Mouse (Mus musculus): ENCODE measurements at regions not wholly inside any gene's neighbourhood (a gene's known extent, or its start where the extent isn't known, plus 50 kb on each side); places are given as distances from the start of the nearest gene placed in this dataset.

DNA sequence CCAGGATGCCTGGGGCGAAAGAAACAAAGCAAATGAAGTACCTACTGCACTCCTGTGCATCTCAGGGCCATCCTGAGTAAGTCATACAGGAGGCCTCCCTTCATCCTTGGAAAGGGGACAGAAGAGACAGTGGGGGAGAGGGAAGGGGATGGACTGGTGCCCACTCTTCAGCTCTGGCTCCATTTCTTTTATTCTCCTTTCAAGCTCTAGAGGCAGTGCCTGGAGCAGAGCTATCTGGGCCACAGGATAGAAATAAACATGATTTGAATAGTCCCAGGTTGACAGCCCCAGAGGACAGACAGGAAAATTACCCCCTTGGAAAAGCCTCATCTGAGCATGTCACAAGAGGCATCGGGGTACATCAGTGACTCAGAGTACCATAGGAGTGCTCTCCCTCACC lies 72.2 kb upstream of the Mafb start:
- no peak overlapping the region for H3K4me3 ChIP-seq (ENCODE audit: control insufficient read depth, insufficient read depth, low read length)
- WGBS = 90% methylated on average over 2 of the region's 2 CpGs
- H3K36me3 ChIP-seq (ENCODE audit: control insufficient read depth, insufficient read depth, low read length) = no peaks in the 10 kb centered on the region
- H3K27ac ChIP-seq (ENCODE audit: control insufficient read depth, insufficient read depth, low read length) = no peak overlapping the region
- H3K27me3 ChIP-seq (ENCODE audit: control insufficient read depth, insufficient read depth, low read length) = no peaks in the 10 kb centered on the region
- DNase-seq = no peak
- no peak for TF ChIP-seq CTCF (IDR thresholded peaks at IDR 0.05; ENCODE audit: borderline replicate concordance, control insufficient read depth, extremely low read depth, insufficient read depth, low read length, poor library complexity)
- H3K4me1 ChIP-seq (replicated peaks; ENCODE audit: control insufficient read depth, insufficient read depth, low read length) = peaks cover 19% of the 10 kb centered on the region

DNA sequence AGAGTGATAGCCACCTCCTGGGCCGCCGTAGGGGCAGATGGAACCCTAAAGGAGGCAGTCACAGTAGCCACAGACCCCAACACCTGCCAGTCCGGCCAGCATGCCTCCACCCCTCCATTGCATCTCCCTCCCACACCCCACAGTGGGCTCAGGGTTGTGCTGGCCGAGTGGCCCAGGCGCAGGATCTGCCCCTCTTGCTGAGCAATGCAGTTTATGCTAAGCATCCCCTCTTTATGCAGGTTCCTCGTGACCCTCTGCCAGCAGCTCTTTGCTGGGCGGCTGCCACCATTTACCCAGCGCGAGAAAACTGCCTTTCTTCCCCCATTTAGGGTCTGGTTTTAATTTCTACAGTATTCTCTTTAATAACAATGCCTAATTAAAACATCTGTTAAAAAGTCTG lies 73.4 kb upstream of the Mafb start:
- Histone ChIP-seq H3K36me3 (ENCODE audit: control insufficient read depth, insufficient read depth, low read length) (no peaks in the 10 kb centered on the region), H3K4me1 (replicated peaks; ENCODE audit: control insufficient read depth, insufficient read depth, low read length) (peaks cover 14% of the 10 kb centered on the region), H3K4me3 (ENCODE audit: control insufficient read depth, insufficient read depth, low read length) (no peak overlapping the region), H3K27ac (ENCODE audit: control insufficient read depth, insufficient read depth, low read length) (no peak overlapping the region), H3K27me3 (ENCODE audit: control insufficient read depth, insufficient read depth, low read length) (no peaks in the 10 kb centered on the region)
- TF ChIP-seq CTCF (IDR thresholded peaks at IDR 0.05; ENCODE audit: borderline replicate concordance, control insufficient read depth, extremely low read depth, insufficient read depth, low read length, poor library complexity) = no peak
- no peak for TF ChIP-seq POLR2A (IDR thresholded peaks at IDR 0.05; ENCODE audit: control insufficient read depth, extremely low read depth, insufficient read depth, low read length, poor library complexity)
- WGBS = 95% methylated on average over 9 of the region's 9 CpGs
- no peak for DNase-seq

DNA sequence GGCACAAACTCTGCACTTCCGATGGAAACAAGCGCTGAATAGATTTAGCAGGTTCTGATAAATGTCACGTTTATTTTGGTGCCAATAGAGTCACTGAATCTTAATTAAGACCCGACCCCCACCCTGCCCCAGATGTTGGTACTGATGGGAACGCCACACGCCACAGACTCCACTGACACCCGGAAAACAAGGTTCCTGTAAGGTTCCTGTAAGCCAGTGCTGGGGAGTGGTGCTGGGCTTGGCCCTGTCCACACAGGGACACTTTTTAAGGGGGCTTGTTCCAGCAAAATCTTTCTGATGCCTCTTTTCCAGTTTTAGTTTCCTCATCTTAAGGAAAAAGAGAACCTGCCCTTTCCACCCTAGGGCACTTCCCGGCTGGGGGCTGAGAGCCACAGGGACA lies 84.2 kb upstream of the Mafb start:
- WGBS = 33% methylated on average over 8 of the region's 8 CpGs
- no peak overlapping the region for H3K27ac ChIP-seq (ENCODE audit: control insufficient read depth, insufficient read depth, low read length)
- TF ChIP-seq POLR2A (IDR thresholded peaks at IDR 0.05; ENCODE audit: control insufficient read depth, extremely low read depth, insufficient read depth, low read length, poor library complexity) = no peak
- TF ChIP-seq CTCF (IDR thresholded peaks at IDR 0.05; ENCODE audit: borderline replicate concordance, control insufficient read depth, extremely low read depth, insufficient read depth, low read length, poor library complexity) = no peak
- H3K4me3 ChIP-seq (ENCODE audit: control insufficient read depth, insufficient read depth, low read length) = no peak overlapping the region
- H3K4me1 ChIP-seq (replicated peaks; ENCODE audit: control insufficient read depth, insufficient read depth, low read length) = peaks cover 13% of the 10 kb centered on the region
- no peaks in the 10 kb centered on the region for H3K27me3 ChIP-seq (ENCODE audit: control insufficient read depth, insufficient read depth, low read length)
- no peaks in the 10 kb centered on the region for H3K36me3 ChIP-seq (ENCODE audit: control insufficient read depth, insufficient read depth, low read length)
- no peak for DNase-seq

DNA sequence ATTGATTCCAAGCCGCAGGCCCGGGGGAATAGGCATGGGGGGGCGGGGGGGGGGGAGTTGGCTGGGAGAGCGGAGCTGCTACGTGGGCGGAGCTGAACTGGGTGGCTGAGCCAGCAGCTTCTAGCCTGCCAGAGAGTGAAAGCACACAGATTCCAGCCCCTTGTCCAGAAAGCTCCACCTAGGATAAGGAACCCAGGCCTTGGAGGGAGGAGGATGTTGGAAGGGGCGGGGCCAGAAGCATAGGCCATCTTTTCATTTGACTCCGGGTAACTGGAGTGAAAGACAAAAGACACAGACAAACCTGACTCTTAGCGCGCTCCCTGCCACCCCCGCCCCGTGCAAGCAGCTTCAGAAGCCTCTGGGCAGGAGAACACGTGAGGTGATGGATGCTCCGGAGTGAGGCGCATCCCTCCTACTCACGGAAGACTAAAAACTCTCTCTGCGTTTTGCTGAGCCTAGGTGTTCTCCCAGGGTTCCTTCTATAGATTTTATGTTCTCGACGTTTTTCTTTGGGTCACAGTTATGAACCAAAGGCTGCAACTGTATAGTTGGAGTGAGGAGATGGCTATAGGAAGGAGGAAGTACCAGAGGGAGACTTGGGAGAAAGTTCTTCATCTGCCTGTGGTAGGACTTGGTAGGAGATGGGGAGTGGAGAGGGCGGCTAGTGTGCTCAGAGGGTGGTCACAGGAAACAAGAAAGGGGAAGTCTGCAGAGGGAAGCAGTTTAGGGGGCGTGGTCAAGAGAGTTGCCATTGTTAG lies 84.8 kb upstream of the Mafb start:
- WGBS = 3% methylated on average over 21 of the region's 21 CpGs
- Histone ChIP-seq H3K27ac (ENCODE audit: control insufficient read depth, insufficient read depth, low read length) (no peak overlapping the region), H3K36me3 (ENCODE audit: control insufficient read depth, insufficient read depth, low read length) (no peaks in the 10 kb centered on the region), H3K27me3 (ENCODE audit: control insufficient read depth, insufficient read depth, low read length) (no peaks in the 10 kb centered on the region), H3K4me1 (replicated peaks; ENCODE audit: control insufficient read depth, insufficient read depth, low read length) (peaks cover 14% of the 10 kb centered on the region), H3K4me3 (ENCODE audit: control insufficient read depth, insufficient read depth, low read length) (peak overlapping the region; percentile 43)
- DNase-seq = peak; percentile 57
- no peak for TF ChIP-seq POLR2A (IDR thresholded peaks at IDR 0.05; ENCODE audit: control insufficient read depth, extremely low read depth, insufficient read depth, low read length, poor library complexity)
- no peak for TF ChIP-seq CTCF (IDR thresholded peaks at IDR 0.05; ENCODE audit: borderline replicate concordance, control insufficient read depth, extremely low read depth, insufficient read depth, low read length, poor library complexity)

DNA sequence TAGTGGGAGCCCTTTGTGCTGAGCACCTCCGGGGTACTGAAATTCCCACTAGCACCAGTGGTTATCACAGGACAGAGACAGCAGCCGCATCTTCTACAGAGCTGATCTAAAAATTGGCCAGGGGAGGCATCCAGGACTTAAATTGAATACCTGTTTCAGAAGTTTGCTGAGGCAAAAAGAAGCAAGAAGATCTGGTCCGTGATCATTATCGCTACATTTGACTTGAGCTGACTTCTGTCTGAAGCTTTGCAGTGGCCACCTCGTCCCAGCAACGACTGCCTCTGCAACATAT lies 85.3 kb upstream of the Mafb start:
- WGBS = 30% methylated on average over 6 of the region's 6 CpGs
- DNase-seq = no peak
- H3K4me3 ChIP-seq (ENCODE audit: control insufficient read depth, insufficient read depth, low read length) = peak overlapping the region; percentile 43; the same call in 1 of the 2 replicates
- TF ChIP-seq CTCF (IDR thresholded peaks at IDR 0.05; ENCODE audit: borderline replicate concordance, control insufficient read depth, extremely low read depth, insufficient read depth, low read length, poor library complexity) = no peak
- H3K36me3 ChIP-seq (ENCODE audit: control insufficient read depth, insufficient read depth, low read length) = no peaks in the 10 kb centered on the region
- no peaks in the 10 kb centered on the region for H3K27me3 ChIP-seq (ENCODE audit: control insufficient read depth, insufficient read depth, low read length)
- H3K27ac ChIP-seq (ENCODE audit: control insufficient read depth, insufficient read depth, low read length) = no peak overlapping the region
- peaks cover 17% of the 10 kb centered on the region for H3K4me1 ChIP-seq (replicated peaks; ENCODE audit: control insufficient read depth, insufficient read depth, low read length)

DNA sequence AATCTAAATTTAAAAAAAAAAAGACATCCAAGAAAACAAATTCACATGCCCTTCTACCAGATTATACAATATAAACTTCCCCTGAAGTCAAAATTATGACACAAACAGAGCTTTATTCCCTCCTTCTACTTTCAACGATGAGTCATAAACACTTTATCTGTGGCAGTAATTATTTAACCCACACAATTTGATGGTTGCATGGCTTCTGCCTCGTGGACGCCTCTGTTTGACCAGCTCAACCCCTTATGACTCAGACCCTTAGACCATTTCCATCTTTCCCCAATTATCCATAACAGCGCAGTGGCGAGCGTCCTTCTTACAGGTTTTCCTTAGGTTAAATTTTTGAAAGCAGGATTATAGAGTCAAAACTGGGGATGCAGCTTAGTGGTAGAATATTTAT lies 85.9 kb upstream of the Mafb start:
- no peak for TF ChIP-seq CTCF (IDR thresholded peaks at IDR 0.05; ENCODE audit: borderline replicate concordance, control insufficient read depth, extremely low read depth, insufficient read depth, low read length, poor library complexity)
- TF ChIP-seq POLR2A (IDR thresholded peaks at IDR 0.05; ENCODE audit: control insufficient read depth, extremely low read depth, insufficient read depth, low read length, poor library complexity) = no peak
- H3K36me3 ChIP-seq (ENCODE audit: control insufficient read depth, insufficient read depth, low read length) = no peaks in the 10 kb centered on the region
- H3K27ac ChIP-seq (ENCODE audit: control insufficient read depth, insufficient read depth, low read length) = no peak overlapping the region
- 96% methylated on average over 6 of the region's 6 CpGs for WGBS
- H3K4me3 ChIP-seq (ENCODE audit: control insufficient read depth, insufficient read depth, low read length) = no peak overlapping the region
- H3K4me1 ChIP-seq (replicated peaks; ENCODE audit: control insufficient read depth, insufficient read depth, low read length) = peaks cover 17% of the 10 kb centered on the region
- no peaks in the 10 kb centered on the region for H3K27me3 ChIP-seq (ENCODE audit: control insufficient read depth, insufficient read depth, low read length)
- DNase-seq = no peak

DNA sequence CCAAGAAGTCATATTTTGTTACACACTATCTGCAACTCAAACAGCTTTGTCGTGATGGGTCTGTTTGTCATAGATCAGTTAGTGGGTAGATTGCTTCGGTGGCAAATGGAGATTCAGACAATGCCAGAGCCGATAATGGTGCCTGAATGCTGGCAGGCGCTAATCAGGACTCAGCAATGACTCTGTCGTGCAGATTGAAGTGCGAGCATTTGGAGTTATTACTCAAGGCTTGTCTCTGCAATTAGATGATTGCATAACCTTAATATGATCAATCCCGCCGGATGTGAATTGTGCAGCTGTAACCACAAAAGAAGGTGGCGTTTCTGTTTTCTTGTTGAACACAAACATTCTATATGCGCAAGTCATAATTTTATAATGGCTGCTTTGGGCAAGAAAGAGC lies 88.8 kb upstream of the Mafb start:
- no peak overlapping the region for H3K4me3 ChIP-seq (ENCODE audit: control insufficient read depth, insufficient read depth, low read length)
- H3K27ac ChIP-seq (ENCODE audit: control insufficient read depth, insufficient read depth, low read length) = no peak overlapping the region
- H3K36me3 ChIP-seq (ENCODE audit: control insufficient read depth, insufficient read depth, low read length) = no peaks in the 10 kb centered on the region
- H3K27me3 ChIP-seq (ENCODE audit: control insufficient read depth, insufficient read depth, low read length) = no peaks in the 10 kb centered on the region
- 73% methylated on average over 10 of the region's 10 CpGs for WGBS
- H3K4me1 ChIP-seq (replicated peaks; ENCODE audit: control insufficient read depth, insufficient read depth, low read length) = peaks cover 17% of the 10 kb centered on the region
- no peak for DNase-seq
- TF ChIP-seq CTCF (IDR thresholded peaks at IDR 0.05; ENCODE audit: borderline replicate concordance, control insufficient read depth, extremely low read depth, insufficient read depth, low read length, poor library complexity) (no peak), POLR2A (IDR thresholded peaks at IDR 0.05; ENCODE audit: control insufficient read depth, extremely low read depth, insufficient read depth, low read length, poor library complexity) (no peak)

Measured in thymus, adult 2 months (tissue).